Mouse (Mus musculus) stomach, adult 2 months (tissue): Measurements from ENCODE around the gene Olfr557. TPM values are rescaled to one million over a fixed set of nuclear protein-coding genes. Genes with fewer than 3 reads are reported as not detected.

Experiments
- polyA plus RNA-seq: library from polyadenylated mRNA; depleted of rRNA; stranded (reverse); fragments of >200 nt; gene quantifications from 2 replicates; pipeline ENCODE4 v1.2.3, GENCODE M21; 2012; rRNA removed

The Olfr557 gene
- not detected in 2 replicates for polyA plus RNA-seq

DNA sequence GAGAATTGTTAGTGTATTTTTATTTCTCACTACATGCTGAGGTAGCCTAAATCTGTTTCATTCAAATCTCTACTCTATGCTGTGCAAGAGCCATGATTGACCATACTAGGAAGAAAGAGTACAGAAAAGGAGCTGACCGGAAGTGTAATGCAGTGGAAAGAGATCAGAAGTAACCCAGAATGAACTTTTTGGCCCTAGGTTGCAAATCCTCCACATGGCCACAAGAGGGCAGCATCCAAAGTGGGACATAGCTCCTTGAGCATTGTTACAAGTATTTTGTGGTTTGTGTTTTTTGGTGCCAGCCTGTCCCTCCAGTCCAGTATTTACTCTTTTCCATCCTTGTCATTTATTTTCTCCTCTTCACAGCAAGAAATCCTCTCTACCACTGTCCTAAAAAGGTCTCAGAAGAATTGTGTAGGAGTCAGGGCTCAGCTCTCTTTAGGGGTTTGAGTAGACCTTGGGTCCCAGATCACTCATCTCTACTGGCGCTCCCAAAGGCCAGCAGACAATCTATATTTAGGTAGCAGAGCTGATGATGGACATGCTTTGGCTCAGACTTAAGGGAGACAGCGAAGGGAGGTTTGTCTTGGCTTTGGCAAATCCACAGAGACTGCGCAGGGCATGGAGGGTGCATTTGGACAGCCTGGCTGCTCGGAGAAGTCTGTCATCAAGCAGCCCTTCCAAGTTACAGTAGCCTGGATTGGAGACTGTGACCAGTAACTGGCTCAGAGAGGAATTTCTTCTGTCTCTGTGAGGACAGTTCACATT lies at the start of gene Olfr557:
Gene Olfr557, plus strand, starts transcription at position 553 of the 768 bp plus-strand sequence.

DNA sequence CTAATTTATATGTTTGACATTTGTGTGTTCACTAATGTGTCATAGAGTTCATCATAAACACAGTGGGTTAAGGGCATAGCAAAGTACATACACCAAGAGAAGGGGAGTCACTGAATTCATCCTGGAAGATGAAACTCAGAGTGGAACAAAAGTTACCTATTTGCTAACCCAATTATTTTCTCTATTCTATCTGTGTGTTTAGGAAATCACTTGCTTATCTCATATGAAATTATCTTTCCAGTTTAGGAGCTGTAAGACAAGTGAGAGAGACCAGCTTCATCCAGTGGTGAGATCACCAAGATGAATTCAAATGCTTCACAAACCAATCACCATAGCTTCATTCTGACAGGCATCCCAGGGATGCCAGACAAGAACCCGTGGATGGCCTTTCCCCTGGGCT lies 37.2 kb upstream of the Olfr557 start, which contains the start of gene Olfr555:
Gene Olfr555, plus strand, starts transcription at position 301 of the 400 bp plus-strand sequence.

DNA sequence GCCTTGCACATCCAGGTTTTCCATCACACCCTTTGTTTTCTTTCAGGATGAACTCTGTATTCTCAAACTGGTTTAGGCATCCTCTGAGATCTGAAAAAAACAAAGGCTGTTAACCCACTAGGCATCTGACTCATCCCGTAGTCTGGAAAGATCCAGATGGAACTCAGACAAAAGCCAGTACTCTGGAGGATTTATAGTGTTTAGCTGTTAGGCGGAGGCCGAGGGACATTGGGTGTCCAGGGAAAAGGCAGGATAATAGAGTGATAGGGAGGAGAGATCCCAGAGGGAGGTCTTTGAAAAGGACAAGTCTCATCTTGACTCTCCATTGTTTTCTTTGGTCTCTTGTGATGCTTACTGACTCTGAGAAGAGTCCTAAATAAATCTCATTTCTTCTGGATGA lies 31.1 kb upstream of the Olfr557 start, which contains the start of gene Olfr556:
Gene Olfr556, plus strand, starts transcription at position 301 of the 400 bp plus-strand sequence.

DNA sequence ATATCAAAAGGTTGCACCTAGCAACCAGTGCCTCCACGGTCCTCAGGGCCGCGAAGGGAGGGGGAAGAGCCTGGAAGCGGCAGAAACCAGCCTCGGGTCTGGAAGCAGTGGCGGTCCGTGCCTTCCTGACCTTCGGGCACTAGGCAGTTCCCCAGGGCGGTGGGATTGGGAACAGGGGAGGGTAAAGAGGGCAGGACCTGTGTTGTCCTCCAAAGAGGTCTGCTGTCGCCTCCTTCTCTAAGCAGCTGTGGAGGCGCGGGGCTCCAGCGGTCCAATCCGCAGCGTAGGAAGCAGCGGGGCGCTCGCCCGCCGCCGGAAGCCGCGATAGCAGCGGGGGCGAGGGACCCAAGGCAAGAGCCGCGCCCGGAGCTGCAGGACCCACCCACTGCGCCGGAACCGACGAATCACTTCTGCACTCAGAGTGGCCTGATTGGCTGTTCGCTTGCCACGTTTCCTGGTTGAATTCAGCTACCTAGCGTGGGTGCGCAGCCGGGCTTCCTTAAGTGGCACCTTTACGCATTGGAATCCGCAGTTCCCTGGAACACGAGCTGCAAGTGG lies 8.7 kb upstream of the Olfr557 start, which contains the start of gene Trim68:
Gene Trim68, minus strand, starts transcription at position 384 of the 558 bp plus-strand sequence.

DNA sequence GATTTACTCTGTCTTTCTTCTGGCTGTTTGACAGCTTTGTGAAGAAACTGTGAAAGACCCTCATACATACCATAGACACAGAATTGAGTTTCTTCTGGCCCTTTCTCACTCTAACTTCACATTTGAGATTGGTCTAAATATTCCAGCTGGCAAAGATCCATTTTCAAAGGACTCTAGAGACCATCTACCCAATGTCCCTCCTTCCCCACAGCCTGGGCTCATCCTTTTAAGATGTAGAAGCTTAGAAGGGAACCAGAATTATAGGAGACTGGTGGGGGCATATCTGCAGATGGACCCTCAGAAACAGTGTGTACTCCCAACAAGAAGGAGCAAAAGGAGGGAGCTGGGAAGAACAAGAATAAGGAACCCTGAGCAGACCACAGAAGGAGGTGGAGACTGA lies 6.2 kb downstream of the Olfr557 start, which contains the start of gene Olfr558:
Gene Olfr558, plus strand, starts transcription at position 301 of the 400 bp plus-strand sequence.

DNA sequence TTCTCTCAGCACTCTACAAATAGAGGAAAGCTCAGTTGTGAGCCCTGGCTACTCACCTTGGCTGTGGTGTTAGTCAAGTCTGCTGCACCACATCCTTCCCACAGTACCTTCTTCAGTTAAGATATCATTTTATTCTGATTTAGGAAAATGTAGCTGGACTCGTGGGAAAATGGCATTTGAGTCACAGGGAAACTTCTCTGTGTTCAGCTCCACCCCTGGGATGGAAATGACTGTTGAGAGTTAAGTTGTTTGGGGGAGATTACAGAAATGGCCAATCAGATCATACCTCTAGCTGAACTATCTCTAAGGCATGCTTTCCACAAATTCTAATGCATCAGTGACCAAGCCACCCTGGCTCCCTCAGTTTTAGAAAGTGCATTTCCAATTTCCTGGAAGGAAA lies 23.3 kb downstream of the Olfr557 start, which contains the start of gene Olfr33:
Gene Olfr33, minus strand, starts transcription at position 101 of the 400 bp plus-strand sequence.

DNA sequence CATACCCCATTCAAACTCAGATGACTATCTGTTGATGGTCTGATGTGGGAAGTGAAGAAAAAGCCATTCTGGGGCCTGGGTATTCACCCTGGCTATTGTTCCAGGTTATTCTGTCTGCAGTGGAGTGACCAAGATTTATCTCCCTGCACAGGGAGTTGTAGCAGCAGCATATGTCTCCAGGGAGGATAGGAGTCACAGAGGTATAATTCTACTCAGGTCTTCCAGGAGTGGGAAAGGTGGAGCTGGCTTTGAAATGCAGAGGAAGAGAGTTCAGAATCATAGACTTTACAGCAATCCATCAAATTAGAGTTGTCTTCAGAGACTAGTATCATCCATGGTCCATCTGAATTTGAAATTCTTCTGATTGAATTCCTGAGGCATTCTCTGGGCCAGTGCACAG lies 31.7 kb downstream of the Olfr557 start, which contains the start of gene Olfr559:
Gene Olfr559, minus strand, starts transcription at position 101 of the 400 bp plus-strand sequence.

Other genes starting within 250 kb of the Olfr557 start
- gene Olfr543, start 214.2 kb upstream of the Olfr557 start, polyA plus RNA-seq: not detected in 2 replicates
- gene Olfr544, start 207.6 kb upstream of the Olfr557 start, polyA plus RNA-seq: not detected in 2 replicates
- gene Olfr545, start 196.3 kb upstream of the Olfr557 start, polyA plus RNA-seq: not detected in 2 replicates
- not detected in 2 replicates for gene Olfr547, start 161.2 kb upstream of the Olfr557 start, polyA plus RNA-seq
- not detected in 2 replicates for gene Olfr548-ps1, start 155.0 kb upstream of the Olfr557 start, polyA plus RNA-seq
- gene Olfr549, start 146.0 kb upstream of the Olfr557 start, polyA plus RNA-seq: not detected in 2 replicates
- gene Trim21, start 130.4 kb upstream of the Olfr557 start, polyA plus RNA-seq: 0.67 and 0.84 TPM in 2 replicates
- gene Olfr550, start 124.5 kb upstream of the Olfr557 start, polyA plus RNA-seq: not detected in 2 replicates
- not detected in 2 replicates for gene Olfr551, start 104.0 kb upstream of the Olfr557 start, polyA plus RNA-seq
- not detected in 2 replicates for gene Olfr552, start 98.1 kb upstream of the Olfr557 start, polyA plus RNA-seq
- gene Olfr553, start 77.7 kb upstream of the Olfr557 start, polyA plus RNA-seq: not detected in 2 replicates
- not detected in 2 replicates for gene Olfr554, start 57.5 kb upstream of the Olfr557 start, polyA plus RNA-seq
- gene Olfr555, start 37.1 kb upstream of the Olfr557 start, polyA plus RNA-seq: not detected in 2 replicates
- not detected in 2 replicates for gene Olfr556, start 31.0 kb upstream of the Olfr557 start, polyA plus RNA-seq
- gene Trim68, start 8.6 kb upstream of the Olfr557 start, polyA plus RNA-seq: 2.8 and 3.8 TPM in 2 replicates
- 0.15 and 0.35 TPM in 2 replicates for gene Olfr558, start 6.3 kb downstream of the Olfr557 start, polyA plus RNA-seq
- gene Olfr33, start 23.2 kb downstream of the Olfr557 start, polyA plus RNA-seq: 0.15 TPM in 1 of 2 replicates, not detected in the other
- gene Olfr559, start 31.6 kb downstream of the Olfr557 start, polyA plus RNA-seq: not detected in 2 replicates
- not detected in 2 replicates for gene Olfr560, start 63.5 kb downstream of the Olfr557 start, polyA plus RNA-seq
- gene Olfr78, start 63.6 kb downstream of the Olfr557 start, polyA plus RNA-seq: 0.41 and 0.78 TPM in 2 replicates
- not detected in 2 replicates for gene Olfr561, start 75.3 kb downstream of the Olfr557 start, polyA plus RNA-seq
- not detected in 2 replicates for gene Olfr564, start 107.6 kb downstream of the Olfr557 start, polyA plus RNA-seq
- gene Olfr566, start 162.9 kb downstream of the Olfr557 start, polyA plus RNA-seq: not detected in 2 replicates
- not detected in 2 replicates for gene Olfr568, start 181.2 kb downstream of the Olfr557 start, polyA plus RNA-seq
- gene Olfr569, start 195.0 kb downstream of the Olfr557 start, polyA plus RNA-seq: not detected in 2 replicates
- gene Olfr570, start 198.7 kb downstream of the Olfr557 start, polyA plus RNA-seq: not detected in 2 replicates
- not detected in 2 replicates for gene Olfr571, start 221.6 kb downstream of the Olfr557 start, polyA plus RNA-seq
- gene Olfr572, start 228.5 kb downstream of the Olfr557 start, polyA plus RNA-seq: not detected in 2 replicates
- gene Olfr573-ps1, start 246.7 kb downstream of the Olfr557 start, polyA plus RNA-seq: not detected in 2 replicates